Mouse (Mus musculus) left cerebral cortex, adult 11 months (tissue): ENCODE measurements around the gene Sdsl.
A peak's percentile ranks its signal among the peaks of the same experiment; 100 is the strongest.

Experiments
- DNase-seq: peaks from one replicate; pipeline ENCODE4 v3.0.0; 2022; ENCODE audit warnings: low spot score

The Sdsl gene

DNA sequence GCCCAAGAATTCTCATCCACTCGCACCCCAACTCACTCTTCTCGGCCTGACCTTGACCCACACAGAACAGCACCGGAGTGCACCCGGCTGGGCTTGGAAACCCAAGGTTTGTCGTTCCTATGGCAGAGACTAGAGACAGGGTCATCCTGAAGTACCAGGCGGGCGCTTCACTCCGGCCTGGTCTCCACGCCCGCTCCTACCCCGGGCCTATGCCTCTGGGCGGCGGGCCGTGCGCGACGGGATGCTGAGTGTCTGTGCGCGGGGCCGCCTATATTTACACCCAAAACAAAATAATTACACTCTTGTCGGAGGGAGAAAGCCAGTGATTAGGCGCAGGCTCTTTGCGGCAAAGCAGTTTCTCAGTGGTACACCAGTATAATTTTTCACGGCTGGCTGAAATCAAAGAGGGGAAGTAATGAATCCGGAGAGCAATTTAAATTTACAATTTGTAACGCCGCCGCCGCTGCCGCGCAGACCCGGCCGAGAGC is 45.1 kb downstream of the Sdsl start:
- DNase-seq, result no peak

- DNase-seq, result no peak
Measured at GRCm38 (mm10) chr5:120426572-120426971, 46.0 kb downstream of the Sdsl start.

- no peak for DNase-seq
Measured at GRCm38 (mm10) chr5:120425711-120426110, 46.9 kb downstream of the Sdsl start.

GRCm38 (mm10) chr5:120424657-120425056 is 48.0 kb downstream of the Sdsl start:
- DNase-seq, result no peak

DNA sequence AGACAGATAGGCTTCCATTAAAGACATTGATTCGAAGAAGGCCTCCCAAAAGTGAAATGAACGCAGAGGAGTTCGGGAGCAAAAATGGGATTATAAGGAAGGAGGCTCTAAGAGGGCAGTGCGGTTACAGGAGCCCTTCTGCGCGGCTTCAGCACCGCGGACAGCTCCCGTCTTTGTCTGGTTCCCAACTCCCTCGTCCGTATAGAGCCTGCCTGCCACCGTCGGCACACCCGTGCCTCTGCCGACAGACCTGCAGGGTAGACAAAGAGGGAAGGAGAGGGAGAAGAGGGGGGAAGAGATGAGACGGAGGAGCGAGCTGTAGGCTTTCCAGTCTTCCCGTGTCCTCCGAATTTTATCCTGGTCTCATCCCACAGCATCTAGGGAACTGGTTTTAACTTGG is 48.6 kb downstream of the Sdsl start:
- DNase-seq, result no peak

- no peak for DNase-seq
Measured at GRCm38 (mm10) chr5:120420106-120420505, 52.5 kb downstream of the Sdsl start.

DNA sequence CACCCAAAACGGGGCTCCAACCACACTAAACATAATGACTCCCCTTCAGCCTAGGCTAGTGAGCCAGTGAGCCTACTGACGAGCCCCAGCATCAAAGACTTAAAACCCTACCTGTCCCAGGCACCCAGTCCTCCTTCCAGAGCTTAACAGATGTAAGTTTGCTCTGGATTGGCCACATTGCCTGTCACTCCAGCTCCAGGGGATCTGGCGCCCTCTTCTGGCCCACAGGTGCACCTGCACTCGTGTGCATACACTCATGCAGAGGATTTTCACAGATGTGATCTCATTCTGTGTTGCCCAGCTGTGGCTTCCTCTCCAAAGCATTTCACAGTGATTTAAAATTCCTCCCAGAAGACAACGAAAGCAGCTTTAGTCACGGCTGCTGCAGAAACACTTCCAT is 59.2 kb downstream of the Sdsl start:
- no peak for DNase-seq

DNA sequence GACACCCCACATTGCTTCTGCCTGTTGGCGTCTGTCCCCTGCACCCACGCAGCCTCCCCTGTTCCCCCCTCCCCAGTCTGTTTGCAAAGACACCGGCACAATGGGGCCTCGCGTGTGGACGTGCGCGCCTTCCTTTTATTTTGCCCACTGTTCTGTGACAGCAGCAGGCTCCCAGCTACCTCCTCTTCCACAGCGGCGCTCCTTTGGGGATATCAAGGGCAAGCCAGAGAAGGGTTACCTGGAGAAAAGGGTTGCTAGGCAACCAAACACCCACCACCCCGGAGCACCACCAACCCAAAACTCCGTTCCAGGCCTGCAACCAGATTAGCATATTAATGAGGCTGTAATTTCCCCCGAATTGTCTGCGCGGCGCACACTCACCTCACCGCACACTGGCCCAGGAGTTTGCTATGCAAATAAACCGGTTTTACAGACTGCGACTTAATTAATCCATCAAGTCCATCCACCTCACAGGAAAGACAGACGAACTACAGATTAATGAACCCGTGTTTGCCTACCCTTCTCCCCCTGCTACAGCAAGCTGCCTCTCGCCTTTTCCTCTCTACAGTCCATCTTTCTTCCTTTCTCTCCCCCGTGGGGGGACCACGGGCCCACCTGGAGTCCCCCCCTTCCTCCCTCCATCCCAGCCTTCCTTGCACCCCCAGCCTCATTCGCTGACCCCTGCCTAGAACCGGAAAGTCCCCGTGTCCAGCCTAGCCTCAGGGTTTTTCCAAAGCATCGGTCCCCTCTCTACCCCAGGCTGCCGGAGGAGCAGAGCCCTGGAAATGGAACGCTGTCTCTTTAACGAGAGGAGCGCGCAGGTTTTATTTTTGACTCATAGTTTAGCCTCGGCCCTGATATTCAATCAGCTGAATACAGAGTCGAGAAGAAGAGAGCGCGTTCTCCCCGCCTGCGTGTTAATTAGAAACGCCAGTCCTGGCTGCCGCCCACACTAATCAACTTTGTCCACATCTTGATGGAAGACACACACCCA is 62.9 kb downstream of the Sdsl start:
- DNase-seq, result peak; percentile 47

DNA sequence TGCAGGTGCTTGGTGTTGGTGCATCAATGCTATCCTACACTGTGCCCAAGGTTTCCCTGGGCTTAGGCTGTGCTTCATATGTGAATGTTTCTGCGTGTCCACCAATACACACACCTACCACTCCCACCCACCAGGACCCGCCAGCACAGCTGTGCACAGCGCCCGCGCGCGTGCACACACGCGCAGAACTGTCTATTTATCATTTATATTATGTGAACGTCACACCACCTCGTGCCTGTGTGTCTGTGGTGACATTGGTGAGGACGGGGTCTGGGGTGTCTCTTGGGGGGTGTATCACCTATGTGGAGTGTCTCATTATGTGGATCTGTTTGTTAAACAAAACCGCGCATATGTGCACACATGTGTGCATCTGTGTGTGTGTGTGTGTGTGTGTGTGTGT is 63.7 kb downstream of the Sdsl start:
- DNase-seq, result no peak
